Mouse (Mus musculus) urinary bladder, postnatal 14 days (tissue): Measurements from ENCODE around the gene Rftn1.

Source experiments
- DNase-seq: peaks from one replicate; pipeline ENCODE4 v3.0.0; 2021; ENCODE audit warnings: low spot score

Gene Rftn1

GRCm38 (mm10) chr17:50021400-50021799 lies 169.1 kb downstream of the Rftn1 start:
- no peak for DNase-seq

GRCm38 (mm10) chr17:50020211-50021001 lies 170.1 kb downstream of the Rftn1 start:
- DNase-seq, result no peak

GRCm38 (mm10) chr17:50019819-50020210 lies 170.7 kb downstream of the Rftn1 start:
- DNase-seq, result no peak

- no peak for DNase-seq
Observed at GRCm38 (mm10) chr17:50019090-50019489, 171.4 kb downstream of the Rftn1 start.

- DNase-seq, result no peak
Observed at GRCm38 (mm10) chr17:50014708-50015107, 175.8 kb downstream of the Rftn1 start.

DNA sequence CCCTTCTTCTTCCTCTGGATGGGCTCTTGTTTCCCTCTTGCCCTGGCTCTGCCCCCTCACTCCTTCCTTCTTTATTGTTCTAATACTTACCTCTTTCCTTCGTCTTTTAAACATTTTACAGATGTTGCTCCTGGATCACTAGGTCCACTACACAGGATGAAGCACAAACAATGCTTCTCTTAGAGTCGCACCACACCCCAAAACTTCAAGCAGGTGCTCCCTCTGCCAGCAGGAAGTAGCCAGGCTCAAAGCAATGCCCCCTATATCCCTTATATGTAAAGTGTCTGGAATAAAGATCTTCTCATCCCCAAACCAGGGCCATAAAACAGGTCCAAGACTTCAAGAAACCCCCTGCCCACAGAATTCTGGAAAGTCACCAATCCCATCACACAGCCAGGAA lies 176.6 kb downstream of the Rftn1 start:
- no peak for DNase-seq

DNA sequence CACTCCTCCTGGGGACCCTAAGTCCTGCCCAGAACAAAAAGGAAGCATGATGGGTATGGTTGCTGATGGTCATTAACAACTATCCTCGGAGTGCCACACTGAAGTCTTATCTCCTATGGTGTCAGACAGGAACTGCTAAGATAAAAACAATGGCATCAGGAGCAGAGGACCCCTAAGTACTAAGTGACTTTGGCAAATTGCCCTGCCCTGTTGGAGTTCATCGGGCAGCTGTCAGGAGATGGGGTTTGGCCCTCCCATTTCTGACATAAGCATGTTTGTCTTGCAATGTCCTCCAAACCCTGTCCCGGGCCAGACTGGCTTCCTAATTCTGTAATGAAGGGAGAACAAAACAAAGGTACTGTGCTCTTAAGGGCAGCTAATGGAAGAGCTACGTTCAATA lies 180.4 kb downstream of the Rftn1 start:
- no peak for DNase-seq

GRCm38 (mm10) chr17:50006721-50007351 lies 183.6 kb downstream of the Rftn1 start:
- DNase-seq, result no peak

- no peak for DNase-seq
Observed at GRCm38 (mm10) chr17:50006338-50006720, 184.1 kb downstream of the Rftn1 start.

- no peak for DNase-seq
Observed at GRCm38 (mm10) chr17:50003156-50003555, 187.3 kb downstream of the Rftn1 start.

DNA sequence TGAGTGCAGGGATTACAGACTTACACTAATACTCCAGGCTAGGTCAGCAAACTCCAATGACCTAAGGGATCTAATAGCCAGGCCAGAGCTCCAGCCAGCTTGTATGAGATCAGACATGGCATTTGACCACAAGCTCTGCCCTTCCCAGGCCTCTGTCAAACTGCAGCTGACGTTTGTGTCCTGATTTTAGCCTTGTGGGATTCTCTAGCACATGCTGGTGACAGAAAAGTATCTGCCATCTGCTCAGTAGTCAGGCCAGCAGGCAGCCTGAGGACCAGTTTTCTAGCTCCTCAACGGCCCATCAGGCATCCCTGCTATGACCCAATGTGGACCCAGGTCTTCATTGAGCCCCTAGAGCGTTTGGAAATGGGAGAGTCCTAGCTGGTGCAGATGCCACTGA lies 188.3 kb downstream of the Rftn1 start:
- DNase-seq, result no peak

- no peak for DNase-seq
Observed at GRCm38 (mm10) chr17:50001754-50002153, 188.7 kb downstream of the Rftn1 start.

GRCm38 (mm10) chr17:50000580-50000979 lies 189.9 kb downstream of the Rftn1 start:
- no peak for DNase-seq

GRCm38 (mm10) chr17:49996626-49997152 lies 193.8 kb downstream of the Rftn1 start:
- DNase-seq, result no peak

DNA sequence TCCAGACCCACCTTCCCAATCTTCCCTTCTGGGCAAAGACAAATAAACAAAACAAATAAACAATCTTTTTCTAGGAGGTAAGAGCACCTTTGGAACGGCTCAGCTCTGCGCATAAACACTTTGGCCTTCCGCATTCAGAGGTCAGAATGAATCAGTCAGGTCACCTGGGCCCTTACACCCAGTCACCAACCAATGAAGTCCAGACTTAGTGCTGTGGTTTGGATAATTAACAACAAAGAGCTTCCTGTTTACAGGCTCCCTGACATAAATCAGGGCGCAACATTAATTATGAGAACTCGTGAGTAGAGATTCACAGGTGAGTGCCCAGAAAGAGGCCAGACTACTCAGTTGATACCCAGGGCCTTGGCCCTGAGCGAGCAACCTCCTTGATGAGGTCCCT lies 194.4 kb downstream of the Rftn1 start:
- DNase-seq, result no peak

- DNase-seq, result no peak
Observed at GRCm38 (mm10) chr17:49995226-49995625, 195.2 kb downstream of the Rftn1 start.

- DNase-seq, result no peak
Observed at GRCm38 (mm10) chr17:49993631-49994030, 196.8 kb downstream of the Rftn1 start.

GRCm38 (mm10) chr17:49992625-49993603 lies 197.6 kb downstream of the Rftn1 start:
- no peak for DNase-seq

DNA sequence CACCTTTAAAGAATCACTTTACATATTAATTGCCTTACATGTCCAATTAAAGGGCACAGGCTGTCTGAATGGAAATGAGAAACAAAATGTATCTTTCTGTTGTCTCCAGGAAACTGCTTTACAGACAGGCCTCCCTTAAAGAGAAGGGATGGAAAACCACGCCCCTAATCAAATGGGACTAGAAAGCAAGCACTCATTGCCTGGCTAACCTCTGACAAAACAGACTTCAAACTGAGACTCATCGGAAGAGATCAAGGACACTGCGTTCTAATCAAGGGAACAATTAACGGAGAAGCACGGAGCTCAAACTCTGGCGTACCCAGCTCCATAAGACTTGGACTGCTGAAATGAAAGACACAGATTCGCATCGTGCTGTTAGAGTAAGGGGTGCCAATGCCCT lies 200.9 kb downstream of the Rftn1 start:
- DNase-seq, result no peak

- DNase-seq, result no peak
Observed at GRCm38 (mm10) chr17:49987095-49987494, 203.4 kb downstream of the Rftn1 start.

DNA sequence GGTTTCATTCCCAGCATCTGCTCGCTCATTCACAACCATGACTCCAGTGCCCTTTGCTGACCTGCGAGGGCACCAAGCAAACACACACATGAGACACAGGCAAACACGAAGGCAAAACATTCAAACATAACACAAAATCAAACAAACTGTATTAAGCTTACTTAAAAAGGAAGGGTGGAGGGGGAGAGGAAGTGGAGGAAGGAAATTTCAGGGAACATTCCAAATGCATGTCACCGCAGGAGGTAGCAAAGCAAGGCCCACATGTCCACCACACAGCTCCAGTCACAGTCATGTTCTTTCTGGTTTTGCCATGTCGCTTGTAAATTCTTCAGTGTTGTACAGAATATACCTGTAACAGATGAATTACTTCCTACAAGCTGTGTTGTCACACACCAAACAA lies 207.0 kb downstream of the Rftn1 start:
- no peak for DNase-seq
